Mouse (Mus musculus) yolk sac, embryonic 10.5 days (tissue): Measurements from ENCODE around the gene Eef1akmt2.
A peak's percentile ranks its signal among the peaks of the same experiment; 100 is the strongest.

ENCODE experiments used
- DNase-seq: peaks from one replicate; pipeline ENCODE4 v3.0.0-alpha.2; 2017; ENCODE audit warnings: low spot score

The Eef1akmt2 gene

DNA sequence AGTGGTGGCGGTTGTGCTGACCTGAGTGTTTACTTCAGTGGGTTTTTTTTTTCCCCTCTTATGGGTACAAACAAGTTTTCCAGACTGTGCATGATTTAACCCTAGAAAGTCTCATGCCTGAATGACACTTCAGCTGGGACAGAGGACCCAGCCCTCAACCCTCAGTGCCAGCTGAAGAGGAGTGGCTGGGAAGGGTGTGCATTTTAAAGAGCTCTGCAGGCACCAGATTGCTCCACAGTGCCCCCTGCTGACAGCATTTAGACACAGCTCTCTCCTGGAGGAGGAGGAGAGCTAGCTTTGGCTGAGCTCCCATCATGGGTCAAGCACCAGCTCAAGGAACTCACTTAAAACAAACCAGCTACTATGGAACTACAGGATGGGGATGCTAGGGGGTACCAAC, 41.6 kb downstream of the Eef1akmt2 start:
- peak; percentile 65 for DNase-seq

DNA sequence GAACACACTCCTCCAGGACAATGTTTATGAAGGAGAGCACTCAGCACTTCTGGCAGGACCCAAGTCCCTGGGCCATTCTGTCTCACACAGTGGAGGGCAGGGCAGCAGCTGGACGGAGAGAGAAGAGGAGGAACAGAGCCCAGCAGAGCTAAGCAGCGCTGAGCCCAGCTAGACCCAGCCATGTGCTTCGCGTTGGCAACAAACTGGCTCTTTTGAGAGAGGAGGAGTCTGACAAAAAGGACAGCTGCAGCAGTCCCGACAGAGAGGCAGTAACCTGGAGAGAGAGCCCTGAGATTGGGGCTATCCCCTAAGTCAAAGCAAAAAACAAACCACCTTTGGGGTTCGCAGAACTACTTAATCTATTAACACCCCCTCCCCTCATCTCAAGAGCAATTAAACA, 42.1 kb downstream of the Eef1akmt2 start:
- no peak for DNase-seq

DNA sequence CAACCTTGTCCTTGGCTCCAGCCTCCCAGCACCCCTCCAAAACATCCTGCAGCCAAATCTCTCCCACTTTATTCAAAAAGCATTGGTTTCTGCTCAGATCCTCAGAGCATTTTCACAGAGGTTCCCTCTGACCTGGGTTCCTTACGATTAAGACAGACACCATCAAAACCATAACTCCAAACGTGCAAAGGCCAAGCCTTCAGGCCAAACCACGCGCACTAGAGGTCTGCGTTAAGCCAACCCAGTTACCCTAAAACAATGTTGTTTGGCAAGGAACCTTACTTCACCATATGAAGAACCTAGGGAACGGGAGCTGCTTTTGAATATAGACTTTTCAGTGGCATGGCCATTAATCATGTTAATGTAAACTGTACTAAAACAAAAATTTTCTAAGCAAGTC, 42.8 kb downstream of the Eef1akmt2 start:
- DNase-seq, result no peak

DNA sequence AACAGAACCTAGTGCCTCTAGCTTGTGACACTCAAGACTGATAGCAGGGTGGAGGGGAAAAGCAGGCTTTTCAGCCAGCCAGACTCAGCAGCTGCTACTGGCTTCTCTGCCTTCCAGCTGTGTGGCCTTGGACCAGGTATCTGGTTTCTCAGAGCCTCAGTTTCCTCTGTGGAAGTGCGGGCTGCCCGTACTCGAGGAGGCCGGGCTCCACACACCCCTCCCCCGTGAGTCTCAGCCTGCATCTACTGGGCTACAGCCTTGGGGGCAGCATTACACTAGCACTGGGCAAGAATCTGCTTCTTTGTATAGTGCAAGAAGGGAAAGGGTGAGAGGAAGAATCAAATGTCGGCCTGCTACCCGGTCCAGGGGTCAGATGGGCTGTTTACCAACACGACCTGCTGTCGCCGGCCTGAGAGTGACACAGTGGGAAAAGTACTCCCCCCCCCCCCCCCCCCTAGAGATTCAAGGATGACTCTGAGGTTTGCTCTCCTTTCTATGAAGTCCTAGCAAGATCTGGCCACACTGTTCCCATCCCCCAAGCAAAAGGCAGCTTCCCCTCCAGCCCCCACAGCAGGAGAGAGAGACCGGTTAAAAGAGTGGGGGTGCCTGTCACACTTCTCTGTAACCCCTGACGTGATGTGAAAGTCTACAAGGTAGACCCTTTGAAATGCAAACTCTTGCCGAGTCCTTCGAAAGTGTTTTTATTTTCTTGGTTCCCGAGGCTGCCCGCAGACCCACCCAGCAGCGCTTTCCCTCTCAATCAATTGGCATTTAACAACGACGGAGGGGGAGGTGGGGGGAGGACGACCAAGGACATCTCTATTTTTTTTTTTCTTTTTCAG, 43.4 kb downstream of the Eef1akmt2 start:
- peak; percentile 53 for DNase-seq

DNA sequence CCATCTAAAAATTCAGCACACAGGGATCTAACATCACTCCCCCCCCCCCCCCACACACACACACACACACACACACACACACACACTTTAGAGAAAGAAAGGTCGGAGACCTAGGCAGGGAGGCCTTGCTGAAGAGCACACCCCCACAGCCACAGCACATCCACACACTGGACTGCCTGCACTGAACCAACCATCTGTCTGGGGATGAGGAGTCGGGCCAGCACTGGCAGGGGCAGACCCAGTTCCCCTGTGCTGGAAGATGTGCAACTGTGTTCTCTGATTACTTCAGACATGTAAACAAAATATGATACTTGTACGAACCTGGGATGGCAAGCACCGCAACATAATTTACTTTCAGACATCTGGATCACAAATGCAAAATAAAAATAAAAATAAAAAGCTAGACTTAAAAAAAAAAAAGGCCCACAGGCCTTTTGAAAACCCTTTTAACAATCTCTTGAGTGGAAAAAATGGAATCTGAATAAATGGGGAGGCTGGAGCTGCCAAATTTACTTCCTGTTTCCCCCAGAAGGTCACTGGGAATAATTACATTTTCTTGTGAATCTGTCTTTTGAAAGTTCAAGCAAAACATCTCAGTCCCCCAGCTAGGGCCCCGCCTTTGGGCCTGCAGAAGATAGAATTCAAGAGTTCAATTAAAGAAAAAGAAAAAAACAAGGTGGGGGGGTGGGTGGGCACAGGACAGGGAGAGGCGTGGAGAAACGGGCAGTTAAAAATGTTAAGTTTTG, 44.2 kb downstream of the Eef1akmt2 start:
- no peak for DNase-seq

DNA sequence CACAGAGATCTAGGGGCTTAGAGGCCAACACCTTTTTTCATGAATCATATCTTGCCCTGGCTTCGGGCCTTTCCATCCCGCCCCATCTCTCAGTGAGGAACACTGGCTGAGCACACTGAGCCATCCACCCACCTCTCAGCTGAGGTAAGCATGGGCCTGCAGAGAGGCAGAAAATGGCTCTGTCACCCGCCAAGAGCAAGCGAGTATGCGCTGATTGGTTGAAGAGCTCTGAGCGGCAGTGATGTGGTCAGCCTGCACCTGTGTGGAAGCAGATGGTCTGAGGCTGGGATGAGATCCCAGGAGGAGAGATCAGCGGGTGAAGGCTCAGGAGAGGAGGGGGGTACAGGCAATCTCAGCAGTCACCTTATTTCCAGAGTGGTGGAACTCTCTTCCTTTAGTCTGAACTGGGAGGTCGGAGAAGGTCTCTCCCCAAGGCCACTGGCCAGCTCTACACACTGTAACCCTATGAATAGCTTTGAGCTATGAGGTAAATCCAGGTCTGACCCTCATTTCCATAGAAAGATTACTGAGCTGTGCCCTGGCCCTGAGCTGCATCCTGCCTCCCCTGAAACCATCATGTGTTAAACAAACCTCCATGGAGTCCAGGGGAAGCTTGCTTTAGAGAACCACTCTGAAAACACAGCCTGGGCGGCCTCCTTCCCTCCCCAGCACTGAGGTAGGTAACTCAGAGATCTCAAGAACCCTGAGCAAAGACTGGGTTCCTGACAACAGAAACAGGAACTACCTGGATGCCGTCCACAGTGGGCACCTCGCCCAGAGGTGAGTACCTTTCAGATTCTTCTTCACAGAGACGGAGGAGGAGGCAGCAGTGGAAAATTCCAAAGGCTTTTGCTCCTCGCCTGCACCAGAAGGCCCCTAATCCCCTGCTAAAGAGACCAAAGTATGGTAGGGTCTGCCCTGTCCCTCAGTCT, 45.3 kb downstream of the Eef1akmt2 start:
- no peak for DNase-seq

DNA sequence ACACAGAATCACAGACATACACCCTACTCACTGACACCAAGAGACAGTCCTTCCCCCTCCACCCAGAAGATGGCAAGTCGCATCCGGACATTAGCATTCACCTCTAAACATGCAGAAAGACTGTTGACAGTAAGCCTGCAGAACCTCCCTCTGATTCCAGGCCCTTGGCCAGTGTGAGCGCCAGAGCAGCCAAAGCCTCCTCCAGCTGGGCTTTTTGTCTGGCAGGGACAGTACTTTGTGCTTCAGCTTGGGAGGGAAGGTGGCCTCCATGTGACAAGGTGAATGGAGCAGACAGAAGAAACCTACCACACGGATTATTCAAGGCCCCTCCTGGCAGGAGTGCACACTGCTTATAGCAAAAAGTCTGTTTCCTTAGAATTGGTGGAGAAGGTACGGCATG, 46.2 kb downstream of the Eef1akmt2 start:
- no peak for DNase-seq

DNA sequence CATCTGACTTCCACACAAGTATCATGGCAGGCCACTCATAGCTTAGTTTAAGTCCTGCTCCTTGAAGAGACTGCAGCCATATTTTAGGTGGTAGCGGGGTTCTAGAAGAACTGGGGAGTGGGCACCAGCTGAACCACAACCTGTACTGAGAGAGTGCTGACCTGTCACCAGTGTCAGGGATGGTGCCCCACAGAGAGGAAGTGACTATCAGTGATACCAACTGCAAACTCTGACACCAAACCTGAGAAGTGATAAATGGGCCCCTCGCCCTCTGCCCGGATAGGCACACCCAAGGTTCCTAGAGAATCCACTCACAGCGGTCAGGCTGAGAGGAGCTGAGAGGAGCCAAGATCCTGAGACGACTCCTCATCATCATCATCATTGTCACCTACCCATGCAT, 47.5 kb downstream of the Eef1akmt2 start:
- no peak for DNase-seq

DNA sequence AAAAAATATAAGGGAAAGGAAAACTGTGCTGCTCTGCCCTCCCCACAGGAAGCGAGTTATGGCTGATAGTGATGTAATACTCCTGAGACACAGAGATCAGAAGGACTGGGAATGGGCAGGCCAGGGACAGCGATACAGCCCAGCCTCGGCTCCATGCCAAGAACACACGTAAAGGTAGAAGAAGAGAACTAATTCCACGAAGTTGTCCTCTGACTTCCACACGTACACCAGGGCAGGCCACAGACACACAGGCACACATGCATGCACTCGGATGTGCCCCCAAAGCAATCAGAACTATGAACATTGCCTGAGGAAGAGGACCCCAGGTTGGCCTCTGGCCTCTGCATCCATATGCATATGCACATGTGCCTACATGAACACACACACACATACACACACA, 48.0 kb downstream of the Eef1akmt2 start:
- DNase-seq, result no peak

DNA sequence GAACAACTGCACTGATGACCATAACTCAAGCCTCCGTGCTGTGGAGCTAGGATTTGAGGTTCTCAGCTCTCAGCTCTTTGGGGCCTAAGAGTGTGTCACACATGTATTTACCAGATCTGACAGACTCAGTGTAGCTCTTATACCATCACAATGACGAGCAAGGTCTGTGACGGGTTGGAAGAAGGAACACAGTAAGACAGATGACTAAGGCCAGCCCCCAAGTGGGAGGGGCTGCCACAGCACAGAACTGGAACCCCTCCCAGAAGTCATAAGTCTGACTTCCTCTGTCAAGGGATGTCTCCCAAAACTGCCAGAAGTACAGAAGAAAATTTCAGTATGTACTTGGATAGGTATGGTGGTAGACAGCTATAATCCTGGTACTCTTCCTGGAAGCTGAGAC, 48.5 kb downstream of the Eef1akmt2 start:
- no peak for DNase-seq

DNA sequence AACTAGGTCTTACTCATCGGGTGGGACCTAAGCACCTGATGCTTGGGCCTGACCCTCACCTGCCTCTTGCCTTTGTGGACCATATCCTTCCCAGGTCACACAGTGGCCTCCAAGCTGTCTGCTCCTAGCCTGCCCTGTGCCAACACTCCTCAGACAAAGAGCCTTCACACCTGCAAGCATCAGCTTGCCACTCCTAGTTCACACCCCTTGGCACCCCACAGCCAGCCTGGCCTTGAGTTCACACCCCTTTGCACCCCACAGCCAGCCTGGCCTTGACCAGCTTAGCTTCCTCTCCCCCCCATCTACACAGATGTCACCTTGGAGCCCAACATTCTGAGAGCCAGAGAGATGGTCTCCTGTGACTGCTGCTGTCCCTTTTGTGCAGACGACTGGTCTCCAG, 49.1 kb downstream of the Eef1akmt2 start:
- DNase-seq, result no peak

DNA sequence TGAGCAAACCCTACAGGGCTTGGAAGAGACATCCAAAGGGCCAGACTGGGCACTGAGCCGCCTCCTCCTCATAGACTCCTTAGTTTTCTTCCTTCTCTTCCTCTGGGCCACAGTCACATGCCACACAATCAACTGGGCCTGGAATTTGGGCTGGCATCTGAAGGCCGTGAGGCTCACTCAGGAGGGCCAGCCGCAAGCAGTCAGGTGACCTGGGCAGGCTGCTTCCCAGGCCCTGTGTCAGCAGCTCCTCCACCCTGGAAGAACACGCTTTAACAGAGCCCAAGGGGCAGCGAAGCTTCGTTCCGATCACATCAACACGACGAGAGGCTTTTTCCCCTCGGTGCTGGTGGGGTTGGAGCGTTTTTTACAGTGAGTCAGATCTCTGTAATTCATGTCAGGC, 49.8 kb downstream of the Eef1akmt2 start:
- DNase-seq, result no peak

DNA sequence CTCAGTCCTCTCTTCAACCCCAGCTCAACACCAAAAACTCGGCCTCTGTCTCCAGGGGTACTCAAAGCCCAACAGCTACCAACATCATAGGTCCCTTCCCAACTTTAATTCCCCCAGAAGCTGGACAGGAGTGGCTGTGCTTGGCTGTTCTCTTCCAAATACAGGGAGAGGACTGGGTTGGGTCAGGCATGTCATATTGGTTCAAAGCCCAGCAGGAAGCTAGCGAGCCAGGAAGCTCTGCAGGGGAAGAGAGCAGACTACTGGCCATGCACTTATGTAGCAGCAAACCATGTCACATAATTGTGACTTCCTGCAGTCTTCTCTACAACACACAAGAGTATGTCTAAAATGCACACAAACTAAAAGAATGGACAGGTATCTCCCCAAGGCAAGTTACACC, 50.4 kb downstream of the Eef1akmt2 start:
- no peak for DNase-seq

DNA sequence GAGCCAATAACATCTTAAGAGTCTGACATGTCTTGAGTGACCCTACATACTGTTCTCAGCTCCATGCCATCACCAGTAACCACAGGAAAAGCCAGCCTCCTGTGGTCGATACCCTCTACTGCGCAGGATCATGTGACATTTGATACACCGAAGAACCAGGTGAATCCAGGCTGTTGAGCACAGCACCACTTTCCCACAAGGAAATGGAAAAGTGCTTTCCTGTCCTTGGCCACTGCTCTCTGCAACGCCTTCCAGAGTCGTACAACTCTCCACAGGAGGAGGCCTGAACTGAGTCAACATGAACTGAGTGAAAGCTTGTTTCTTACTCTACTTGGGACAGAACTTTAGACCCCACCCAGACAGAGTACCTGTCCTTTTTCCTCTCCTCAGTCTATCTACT, 51.0 kb downstream of the Eef1akmt2 start:
- no peak for DNase-seq

DNA sequence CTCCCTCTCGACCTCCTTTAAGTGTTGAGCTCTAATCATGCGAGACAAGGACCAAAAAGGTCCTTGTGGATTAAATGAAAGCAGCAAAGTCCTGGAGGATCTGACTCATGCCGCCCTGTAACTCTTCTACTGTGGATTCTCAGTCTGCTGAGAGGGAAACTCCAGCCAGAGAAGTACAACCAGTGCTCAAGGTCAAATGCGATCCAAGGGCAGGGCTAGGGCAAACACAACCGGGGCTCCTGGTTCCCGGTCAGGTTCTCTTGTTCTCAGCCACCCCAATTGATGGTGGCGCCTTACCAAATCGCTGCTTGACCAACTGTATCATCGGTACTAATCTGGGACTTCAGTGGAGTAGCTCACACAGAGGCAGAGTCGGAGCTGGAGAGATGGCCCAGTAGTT, 51.6 kb downstream of the Eef1akmt2 start:
- no peak for DNase-seq

DNA sequence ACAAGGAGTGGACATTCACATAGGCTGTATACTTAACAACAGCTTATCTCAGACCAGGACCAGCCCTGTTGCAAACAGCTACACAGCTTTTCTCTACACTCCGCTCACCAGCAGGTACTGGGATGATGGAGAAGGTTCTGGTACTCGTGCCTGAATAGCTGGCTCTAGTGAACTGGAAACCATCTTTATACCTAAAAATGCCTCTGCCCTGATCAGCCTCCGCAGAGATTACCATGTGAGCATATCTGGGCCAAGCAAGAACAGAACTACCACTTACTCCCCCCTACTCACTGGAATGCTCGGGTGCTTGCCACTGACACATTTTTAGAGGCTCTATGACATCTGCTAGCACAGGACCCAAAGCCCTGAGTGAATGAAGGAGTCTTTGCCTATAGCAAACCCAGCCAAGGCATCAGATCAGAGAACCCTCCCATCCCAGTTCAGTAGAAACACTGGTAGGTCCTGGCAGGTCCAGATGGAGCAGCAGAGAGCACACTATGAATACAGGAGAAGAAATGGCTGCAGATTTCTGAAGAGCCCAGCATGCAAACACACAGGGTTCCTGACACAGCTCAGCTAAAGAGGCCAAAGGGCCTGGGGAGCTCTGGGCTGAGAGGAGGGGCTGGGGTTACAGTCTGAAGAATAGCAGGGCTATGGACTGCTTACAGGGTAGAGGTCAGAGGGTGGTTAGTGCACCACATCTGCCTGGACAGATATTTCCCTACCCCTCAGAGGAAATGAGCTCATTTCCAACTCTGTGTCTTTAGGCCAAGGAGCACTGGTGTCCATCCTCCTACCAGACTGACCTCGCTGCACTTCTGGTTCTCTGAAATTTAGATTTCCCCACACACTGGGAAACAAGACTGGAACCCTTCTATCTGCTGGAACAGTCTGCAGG, 53.1 kb downstream of the Eef1akmt2 start:
- DNase-seq, result no peak

DNA sequence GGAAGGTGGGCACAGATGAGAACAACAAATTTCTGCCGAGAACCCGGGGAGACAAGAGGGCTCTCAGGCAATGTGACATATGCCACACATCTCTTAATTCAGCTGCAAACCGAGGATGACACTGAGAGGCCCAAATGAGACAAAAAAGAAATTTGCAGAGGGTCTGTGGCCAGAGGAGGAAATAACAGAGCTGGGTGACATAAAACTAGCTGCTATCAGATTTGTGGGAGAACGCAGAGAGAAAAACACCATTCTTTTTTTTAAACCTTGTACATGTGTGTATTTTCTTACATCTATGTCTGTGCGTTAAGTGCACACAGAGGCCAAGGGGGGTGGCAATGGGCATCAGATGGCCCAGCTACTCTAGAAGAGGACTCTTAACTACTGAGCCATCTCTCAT, 57.3 kb downstream of the Eef1akmt2 start:
- DNase-seq, result no peak

DNA sequence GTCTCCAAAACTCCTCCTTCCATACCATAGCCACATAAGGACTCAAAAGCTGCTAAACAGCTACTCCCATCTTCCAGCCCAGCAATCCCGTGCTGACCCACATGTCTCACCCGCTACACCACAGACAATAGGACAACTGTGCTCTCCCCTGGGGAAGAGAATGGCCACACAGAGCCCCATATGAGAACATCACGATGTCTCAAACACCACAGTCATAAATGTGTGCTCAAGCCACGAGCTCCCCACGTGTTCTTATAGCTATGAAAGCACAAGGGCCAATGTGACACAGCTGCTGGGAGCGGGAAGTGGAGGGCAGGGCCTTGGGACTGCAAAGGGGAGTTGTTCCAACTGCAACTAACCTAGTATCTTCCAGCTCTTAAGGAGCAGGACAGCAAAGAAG, 59.0 kb downstream of the Eef1akmt2 start:
- DNase-seq, result no peak

DNA sequence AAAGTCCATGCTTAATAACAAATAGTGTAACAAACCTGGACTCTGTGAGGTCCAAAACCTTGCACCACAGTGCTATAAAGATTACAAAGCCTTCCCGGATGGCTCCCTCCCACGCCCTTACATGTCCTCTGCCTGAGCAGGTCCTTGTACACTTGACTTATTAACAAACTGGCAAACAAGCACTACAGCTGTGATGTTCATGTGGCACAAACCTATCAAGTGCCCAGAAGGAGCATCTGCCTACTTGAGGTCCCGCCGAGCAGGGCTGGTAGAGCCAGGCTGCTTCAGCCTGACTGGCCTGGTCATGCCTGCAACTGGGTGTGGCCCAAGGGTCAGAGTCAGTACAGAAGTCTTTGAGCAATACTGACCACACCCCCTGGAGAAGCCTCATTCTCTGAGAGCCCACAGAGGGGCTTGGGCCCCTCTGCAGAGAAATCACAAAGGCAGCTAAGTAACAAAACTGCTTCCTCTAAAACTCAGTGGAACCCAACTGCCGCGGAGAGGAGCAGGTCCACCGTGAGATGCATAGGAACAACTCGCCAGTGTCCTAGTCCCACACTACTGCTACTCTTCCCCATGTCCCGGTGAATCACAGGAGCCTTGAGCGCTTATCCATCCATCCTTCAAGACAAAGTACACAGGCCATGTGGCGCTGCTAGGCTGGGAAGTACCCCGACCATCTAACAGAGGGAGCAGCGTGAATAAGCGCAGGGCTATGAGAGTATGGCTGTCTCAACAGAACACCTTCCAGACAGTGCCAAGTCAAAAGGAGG, 61.8 kb downstream of the Eef1akmt2 start:
- no peak for DNase-seq

DNA sequence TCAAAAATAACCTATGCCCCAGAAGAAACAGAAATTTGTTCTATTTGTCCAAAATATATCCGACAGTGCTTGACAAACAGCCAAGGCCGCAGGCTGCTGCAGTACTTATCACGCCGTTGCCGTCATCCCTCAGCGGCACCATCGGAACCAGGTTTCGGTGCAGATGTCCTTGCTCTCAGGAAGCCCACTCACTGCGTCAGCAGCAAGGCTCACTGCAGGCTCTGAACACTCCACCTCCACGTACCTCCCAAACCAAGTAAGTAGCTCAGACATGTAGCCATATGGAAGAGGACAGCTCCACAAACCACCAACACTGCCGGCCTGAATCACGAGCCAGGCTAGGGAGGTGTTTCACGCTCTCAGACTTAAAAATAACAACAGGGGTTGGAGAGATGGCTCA, 63.6 kb downstream of the Eef1akmt2 start:
- DNase-seq, result no peak
